Mouse (Mus musculus) CD8-positive naive resting alpha-beta T cell, adult 2 months (primary cell): ENCODE measurements around the gene Ptprd.
"Not testable (repeated sequence)": the region's sequence is repeated elsewhere in the genome, so short reads cannot be mapped to it uniquely, and the experiment has no call there.

Experiments
- DNase-seq, 2 experiments: peaks; one replicate each; pipeline ENCODE4 v3.0.0; 2022; ENCODE audit warnings: low read depth in 2 of 2, low spot score in 2 of 2

The Ptprd gene

GRCm38 (mm10) chr4:76452286-76452685 lies 1759.5 kb downstream of the Ptprd start:
- no peak for DNase-seq

- no peak for DNase-seq
These were observed 1760.7 kb downstream of the Ptprd start for GRCm38 (mm10) chr4:76451019-76451552.

DNA sequence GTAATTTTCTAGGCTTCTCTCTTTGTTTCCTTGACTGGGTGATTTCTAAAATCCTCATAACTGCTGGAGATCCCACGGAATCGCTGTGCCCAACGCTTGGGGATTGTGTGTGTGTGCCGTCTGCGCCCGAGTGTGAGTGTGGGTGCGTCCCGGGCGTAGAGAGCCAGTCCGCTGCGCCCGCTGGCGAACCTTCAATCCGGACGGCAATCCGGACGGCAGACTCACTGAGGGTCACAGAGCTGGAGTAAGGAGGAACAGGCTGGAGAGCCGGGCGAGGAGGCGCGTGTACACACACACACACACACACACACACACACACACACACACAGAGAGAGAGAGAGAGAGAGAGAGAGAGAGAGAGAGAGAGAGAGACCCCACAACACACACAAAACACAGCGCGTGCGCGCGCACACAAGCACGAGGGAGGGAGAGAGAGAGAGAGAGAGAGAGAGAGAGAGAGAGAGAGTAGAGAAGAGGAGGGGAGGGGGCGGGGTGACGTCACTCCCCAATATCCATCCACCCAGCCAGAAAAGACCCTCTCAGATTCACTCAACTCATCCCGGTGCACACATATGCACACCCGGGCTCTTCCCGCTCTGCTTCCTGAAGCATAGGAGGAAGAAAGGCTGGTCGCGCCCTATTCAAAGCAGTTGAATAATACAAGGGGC lies 1761.3 kb downstream of the Ptprd start:
- DNase-seq = no peak

- no peak for DNase-seq
These were observed 1762.1 kb downstream of the Ptprd start for GRCm38 (mm10) chr4:76449466-76450350.

GRCm38 (mm10) chr4:76448678-76449465 lies 1762.9 kb downstream of the Ptprd start:
- no peak for DNase-seq

GRCm38 (mm10) chr4:76447396-76447795 lies 1764.4 kb downstream of the Ptprd start:
- no peak for DNase-seq

- DNase-seq = no peak
These were observed 1767.0 kb downstream of the Ptprd start for GRCm38 (mm10) chr4:76444778-76445177.

DNA sequence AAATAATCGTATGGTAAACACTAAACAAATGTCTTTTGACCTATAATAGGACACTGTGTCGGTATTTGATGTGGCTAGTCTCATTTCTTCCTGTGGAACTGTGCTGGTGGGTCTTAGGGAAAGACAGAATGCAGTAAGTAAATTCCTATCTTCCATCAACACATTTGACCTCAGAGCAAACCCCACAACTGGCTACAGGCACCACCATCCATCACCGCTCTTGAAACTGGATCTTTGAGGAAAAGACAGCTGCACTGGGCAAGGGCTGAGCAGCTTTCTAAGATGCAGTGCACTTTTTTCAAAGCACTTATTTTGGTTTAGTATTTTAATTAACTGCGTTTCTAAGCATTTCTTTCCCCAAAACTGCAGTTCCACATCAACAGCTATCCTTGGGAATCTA lies 1768.2 kb downstream of the Ptprd start:
- no peak for DNase-seq

- no peak for DNase-seq
These were observed 1770.9 kb downstream of the Ptprd start for GRCm38 (mm10) chr4:76440791-76441364.

DNA sequence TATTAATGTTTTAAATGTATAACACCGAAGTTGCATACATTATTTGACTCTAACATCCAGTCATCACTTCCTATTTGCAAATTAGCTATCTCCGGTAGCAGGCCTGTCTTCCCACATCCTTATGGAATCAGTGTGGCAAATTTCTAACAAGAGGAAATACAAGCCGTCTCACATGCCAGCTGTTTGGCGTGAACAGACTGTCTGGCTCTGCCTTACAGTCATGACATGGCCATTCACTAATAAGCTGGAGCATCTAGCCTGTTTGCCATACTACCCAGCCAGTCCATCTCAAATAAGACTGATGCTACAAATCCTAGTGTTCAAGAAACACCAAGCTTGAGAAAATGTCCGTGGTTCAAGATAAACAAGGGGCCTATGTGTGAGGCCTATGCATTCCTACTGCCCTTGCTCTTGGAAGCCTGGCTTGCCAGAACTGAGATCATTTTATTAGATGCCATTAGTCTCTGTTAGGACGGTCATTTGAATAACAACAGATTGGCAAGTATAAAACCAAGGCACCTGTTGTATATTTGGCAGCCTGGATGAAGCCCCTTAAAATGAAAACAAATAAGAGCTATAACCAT lies 1773.2 kb downstream of the Ptprd start:
- DNase-seq = no peak

DNA sequence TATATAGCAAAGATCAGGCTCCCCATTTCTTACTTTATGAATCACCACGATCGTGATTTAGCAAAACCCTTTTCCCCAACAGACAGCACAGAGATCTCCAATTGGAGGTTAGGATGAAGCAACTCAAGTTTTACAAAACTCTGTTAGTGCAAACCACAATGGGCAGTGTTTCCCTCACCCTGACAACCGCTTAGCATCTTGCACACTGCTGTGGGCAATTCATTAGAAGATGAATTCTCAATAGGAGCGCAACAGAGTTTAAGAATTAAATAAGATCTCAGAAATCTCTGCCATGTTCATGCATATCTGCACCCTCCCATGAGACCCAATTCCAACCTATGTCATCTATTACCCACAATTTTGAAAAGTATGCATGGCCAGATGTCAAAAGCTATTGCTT lies 1773.7 kb downstream of the Ptprd start:
- no peak for DNase-seq

DNA sequence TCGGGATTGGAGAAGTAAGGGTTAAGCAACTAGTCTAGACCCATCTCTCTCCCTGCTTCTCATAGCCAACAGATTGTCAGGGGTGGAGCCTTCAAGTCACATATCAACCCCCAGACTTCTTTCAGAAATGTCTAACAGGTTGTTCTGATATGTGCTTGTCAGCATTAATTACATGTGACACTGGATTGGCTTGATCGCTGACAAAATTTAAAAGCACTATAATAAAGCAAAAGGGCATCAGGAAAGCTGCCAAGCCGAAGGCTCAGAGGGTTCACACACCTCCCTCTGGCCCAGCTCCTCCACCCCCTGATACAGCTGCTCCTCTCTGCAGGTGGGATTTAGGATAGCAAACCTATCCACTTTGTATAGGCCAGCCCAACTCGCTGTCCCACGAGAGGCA lies 1775.8 kb downstream of the Ptprd start:
- no peak for DNase-seq

DNA sequence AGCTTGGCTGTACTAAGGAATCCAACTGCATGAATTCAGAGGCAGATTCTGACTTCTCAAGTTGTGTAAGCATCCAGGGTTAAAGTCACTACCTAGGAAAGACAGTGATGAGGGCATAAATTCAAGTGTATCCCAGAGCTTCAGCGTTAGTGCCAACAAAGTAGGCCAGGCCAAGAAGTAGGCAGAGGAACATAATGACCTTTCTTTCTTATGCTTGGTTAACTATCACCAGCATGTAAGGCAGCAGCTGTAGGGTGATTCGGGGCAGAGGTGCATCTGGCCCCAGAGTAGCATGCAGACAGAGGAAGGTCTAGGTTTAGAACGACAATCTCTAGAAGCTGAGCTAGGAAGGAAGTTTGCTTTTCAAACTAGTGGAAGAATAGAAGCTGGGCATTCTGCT lies 1782.0 kb downstream of the Ptprd start:
- DNase-seq = no peak

DNA sequence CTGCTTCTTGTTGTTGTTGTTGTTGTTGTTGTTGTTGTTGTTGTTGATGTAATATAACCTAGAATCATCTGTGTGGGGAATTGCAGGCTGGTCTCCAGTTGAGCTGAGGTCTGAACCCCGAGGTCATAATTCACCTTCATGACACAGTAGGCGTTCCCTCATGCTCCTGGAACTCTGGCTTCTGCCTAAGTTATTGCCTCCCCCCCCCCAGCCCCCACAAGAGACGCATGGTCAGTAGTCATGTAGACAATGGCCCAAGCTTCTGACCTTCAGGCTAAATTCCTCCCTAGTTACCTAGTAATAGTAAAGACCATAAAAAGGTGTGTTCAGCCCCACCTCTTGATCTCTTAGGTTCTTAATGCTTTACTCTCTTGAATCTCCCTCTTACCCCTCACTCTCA lies 1784.7 kb downstream of the Ptprd start:
- DNase-seq = not testable (repeated sequence)

DNA sequence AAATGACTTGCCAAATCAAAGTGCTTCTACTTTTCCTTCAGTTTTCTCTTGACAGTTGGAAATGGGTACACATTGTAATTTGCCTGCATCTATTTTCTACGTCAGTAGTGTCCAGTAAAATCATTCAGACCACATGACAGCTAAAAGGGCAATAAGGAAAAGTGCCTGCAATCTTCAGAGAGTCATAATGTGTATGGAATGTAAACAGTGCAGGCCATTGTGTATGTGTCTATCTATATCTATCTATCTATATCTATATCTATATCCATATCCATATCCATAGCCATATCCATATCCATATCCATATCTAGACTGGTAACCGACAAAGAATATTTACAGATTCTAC lies 1786.6 kb downstream of the Ptprd start:
- DNase-seq = no peak

DNA sequence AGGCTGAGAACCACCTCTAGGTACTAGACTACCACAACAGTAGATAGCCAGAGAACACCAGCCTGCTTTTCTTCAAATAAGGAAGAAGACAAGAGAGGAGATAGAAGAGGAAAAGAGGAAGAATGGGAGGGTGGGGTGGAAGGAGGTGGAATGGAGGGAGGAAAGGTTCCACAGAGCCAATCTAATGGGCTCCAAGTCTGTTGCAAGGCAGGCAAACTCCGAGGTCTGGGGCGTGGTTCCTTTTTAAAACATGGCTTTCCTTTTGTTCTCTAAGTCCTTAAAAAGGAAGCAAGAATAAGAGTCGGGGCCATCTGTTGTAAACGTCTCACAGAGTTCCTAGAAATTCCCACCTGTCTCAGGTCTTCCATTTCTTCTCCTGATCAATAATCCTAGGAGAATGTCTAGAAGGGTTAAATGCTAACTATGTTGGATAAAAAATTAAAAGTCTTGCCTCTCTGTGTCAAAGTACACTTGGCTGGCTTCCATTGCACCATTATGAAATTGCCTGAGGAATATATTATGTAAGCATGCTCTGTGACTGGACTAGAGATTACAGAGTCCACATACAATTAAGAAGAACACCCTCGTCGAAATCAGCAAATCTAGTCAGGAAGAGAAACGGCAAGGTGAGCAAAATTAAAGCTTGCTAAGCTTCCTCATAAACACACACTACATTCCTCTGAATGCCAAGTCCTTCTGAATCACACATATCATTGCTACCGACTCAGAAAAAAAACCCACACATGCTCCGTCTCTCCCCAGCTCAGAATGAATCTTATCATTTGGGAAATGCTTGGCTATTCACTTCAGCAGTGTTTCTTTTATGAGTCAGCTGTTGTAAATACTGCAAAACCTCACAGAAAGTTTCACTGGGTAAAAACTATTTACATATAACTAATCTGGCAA lies 1787.2 kb downstream of the Ptprd start:
- no peak for DNase-seq

DNA sequence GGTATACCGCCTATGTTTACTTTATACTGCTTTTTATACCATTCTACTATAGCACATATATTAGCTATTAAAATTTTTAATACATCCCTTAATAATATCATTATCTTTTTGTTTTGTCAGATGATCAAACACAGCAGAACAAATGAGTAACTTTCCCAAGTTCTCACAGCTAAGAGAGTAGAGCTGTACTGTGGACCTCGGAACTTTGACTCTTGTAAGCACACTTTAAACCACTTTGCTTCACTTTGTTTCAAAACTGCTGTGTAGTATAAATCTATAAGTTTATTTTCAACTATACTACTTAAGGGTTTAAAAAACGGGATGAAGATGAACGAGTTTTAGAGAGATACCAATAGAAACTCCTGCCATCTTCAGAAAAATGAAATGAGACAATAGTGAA lies 1789.6 kb downstream of the Ptprd start:
- no peak for DNase-seq

DNA sequence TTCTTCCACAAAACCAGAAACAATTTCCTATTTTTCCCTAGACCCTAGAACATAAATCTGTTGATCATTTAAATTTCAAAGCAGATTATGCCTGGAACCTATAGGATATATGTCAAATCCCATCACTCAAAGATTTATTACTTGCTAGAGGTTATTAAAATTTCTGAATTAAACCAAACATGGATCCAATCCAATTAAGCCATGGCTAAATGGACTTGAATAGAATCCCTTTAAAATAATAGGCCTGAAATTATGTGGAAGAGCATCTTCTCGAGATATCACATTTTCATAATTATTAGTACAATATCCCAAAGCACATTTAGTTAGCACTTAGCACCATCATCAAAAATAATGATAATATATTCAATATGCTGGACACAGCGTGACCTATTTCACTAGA lies 1792.1 kb downstream of the Ptprd start:
- no peak for DNase-seq

GRCm38 (mm10) chr4:76417676-76418075 lies 1794.1 kb downstream of the Ptprd start:
- DNase-seq = no peak

DNA sequence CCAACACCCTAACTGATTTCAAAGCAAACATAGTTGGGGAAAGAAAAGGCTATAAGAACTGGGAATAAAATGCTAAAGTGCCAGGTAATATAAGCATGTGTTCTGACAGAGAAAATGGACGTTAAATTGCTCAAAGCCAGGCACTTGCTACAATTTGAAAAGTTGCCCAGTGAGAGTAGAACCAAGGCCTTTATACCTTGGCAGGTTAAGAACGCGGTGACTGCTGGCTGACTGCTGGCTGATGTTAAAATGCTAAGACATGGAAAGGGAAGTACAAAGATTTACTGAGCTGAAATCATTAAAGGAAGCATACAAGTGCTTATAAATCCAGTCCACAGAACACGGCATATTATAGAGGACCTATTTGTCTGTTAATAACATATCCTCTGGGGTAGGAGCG lies 1796.1 kb downstream of the Ptprd start:
- no peak for DNase-seq
